Mouse (Mus musculus): ENCODE results near the gene Trim80. TPM values are rescaled to one million over a fixed set of nuclear protein-coding genes. Genes with fewer than 3 reads are reported as not detected.

The Trim80 gene
- polyA plus RNA-seq, 3 experiments from 2014 or later, result not detected

Other genes starting within 250 kb of the Trim80 start
- gene Grin2c, start 173.3 kb upstream of the Trim80 start, polyA plus RNA-seq (2017; shearing (Covaris generic)), result not detected
- 10 to 100 TPM; 20.6 to 26.2 (median 23.7) TPM for gene Fdxr, start 163.5 kb upstream of the Trim80 start, polyA plus RNA-seq (2017; shearing (Covaris generic))
- gene Fads6, start 142.9 kb upstream of the Trim80 start, polyA plus RNA-seq (2017; shearing (Covaris generic)), result 1 to 10 TPM in 1 of 3 experiments, under 1 TPM in 2; 0.62 to 1.1 (median 0.78) TPM
- gene Otop2, start 133.4 kb upstream of the Trim80 start, polyA plus RNA-seq (2017; shearing (Covaris generic)), result not detected
- gene Ush1g, start 118.5 kb upstream of the Trim80 start, polyA plus RNA-seq (2017; shearing (Covaris generic)), result not detected
- gene Otop3, start 105.8 kb upstream of the Trim80 start, polyA plus RNA-seq (2017; shearing (Covaris generic)), result not detected
- 1 to 10 TPM; 1.9 to 3.4 (median 2.6) TPM for gene Hid1, start 72.8 kb upstream of the Trim80 start, polyA plus RNA-seq (2017; shearing (Covaris generic))
- gene Cdr2l, start 58.6 kb upstream of the Trim80 start, polyA plus RNA-seq (2017; shearing (Covaris generic)), result not detected
- gene Mrpl58, start 36.8 kb upstream of the Trim80 start, polyA plus RNA-seq (2017; shearing (Covaris generic)), result 100 to 1,000 TPM; 173 to 208 (median 179) TPM
- 100 to 1,000 TPM; 696 to 777 (median 721) TPM for gene Atp5h, start 20.6 kb upstream of the Trim80 start, polyA plus RNA-seq (2017; shearing (Covaris generic))
- gene Kctd2, start 20.4 kb upstream of the Trim80 start, polyA plus RNA-seq (2017; shearing (Covaris generic)), result 10 to 100 TPM in 2 of 3 experiments, 1 to 10 TPM in 1; 5.6 to 15.7 (median 14.9) TPM
- gene Slc16a5, start 21.9 kb downstream of the Trim80 start, polyA plus RNA-seq (2017; shearing (Covaris generic)), result 1 to 10 TPM; 1.1 to 3.5 (median 2.8) TPM
- gene Armc7, start 35.1 kb downstream of the Trim80 start, polyA plus RNA-seq (2017; shearing (Covaris generic)), result 10 to 100 TPM; 68.2 to 95.6 (median 70.3) TPM
- gene Nt5c, start 51.3 kb downstream of the Trim80 start, polyA plus RNA-seq (2017; shearing (Covaris generic)), result 100 to 1,000 TPM; 242 to 269 (median 245) TPM
- gene Jpt1, start 73.8 kb downstream of the Trim80 start, polyA plus RNA-seq (2017; shearing (Covaris generic)), result 100 to 1,000 TPM; 619 to 638 (median 633) TPM
- gene Sumo2, start 95.7 kb downstream of the Trim80 start, polyA plus RNA-seq (2017; shearing (Covaris generic)), result 100 to 1,000 TPM; 668 to 906 (median 737) TPM
- gene Nup85, start 123.9 kb downstream of the Trim80 start, polyA plus RNA-seq (2017; shearing (Covaris generic)), result 10 to 100 TPM; 46.0 to 56.8 (median 53.8) TPM
- gene Mrps7, start 163.4 kb downstream of the Trim80 start, polyA plus RNA-seq (2017; shearing (Covaris generic)), result 10 to 100 TPM; 22.9 to 31.7 (median 27.9) TPM
- 10 to 100 TPM; 24.8 to 36.2 (median 35.0) TPM for gene Gga3, start 163.5 kb downstream of the Trim80 start, polyA plus RNA-seq (2017; shearing (Covaris generic))
- gene Mif4gd, start 172.4 kb downstream of the Trim80 start, polyA plus RNA-seq (2017; shearing (Covaris generic)), result 100 to 1,000 TPM; 192 to 274 (median 231) TPM
- gene Slc25a19, start 187.8 kb downstream of the Trim80 start, polyA plus RNA-seq (2017; shearing (Covaris generic)), result 10 to 100 TPM; 69.3 to 87.8 (median 80.1) TPM

All from inflammation-experienced regulatory T-cells, adult 6 months (primary cell).